Mouse (Mus musculus) c-Kit-positive CD71-negative TER-119-negative erythroid progenitor cells, embryonic 14.5 days (primary cell): ENCODE results near the gene Plcd3.

Source experiments
- DNase-seq: peaks from one replicate; pipeline ENCODE4 v3.0.0-alpha.2; 2013; ENCODE audit warnings: low read depth

Gene Plcd3

DNA sequence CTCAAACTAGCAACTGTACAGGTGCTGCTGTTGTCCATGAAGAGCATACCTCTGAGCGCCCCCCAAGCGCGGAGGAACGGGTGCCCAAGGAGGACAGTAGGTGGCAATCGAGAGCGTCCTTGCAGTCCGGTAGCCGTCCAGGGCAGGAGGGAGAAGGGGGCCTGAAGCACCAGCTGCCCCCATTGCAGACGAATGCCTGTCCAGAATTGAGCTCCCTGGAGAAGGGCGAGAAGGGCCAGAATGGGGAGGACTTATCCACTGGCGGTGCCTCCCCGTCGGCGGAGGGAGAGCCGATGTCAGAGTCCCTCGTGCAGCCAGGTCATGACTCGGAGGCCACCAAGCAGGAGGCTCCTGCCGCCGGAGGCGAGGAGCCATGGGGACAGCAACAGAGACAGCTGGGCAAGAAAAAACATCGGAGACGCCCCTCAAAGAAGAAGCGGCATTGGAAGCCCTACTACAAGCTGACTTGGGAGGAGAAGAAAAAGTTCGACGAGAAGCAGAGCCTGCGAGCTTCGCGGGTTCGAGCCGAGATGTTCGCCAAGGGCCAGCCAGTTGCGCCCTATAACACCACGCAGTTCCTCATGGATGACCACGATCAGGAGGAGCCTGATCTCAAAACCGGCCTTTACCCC lies 15.6 kb upstream of the Plcd3 start:
- DNase-seq = peak; percentile 63

DNA sequence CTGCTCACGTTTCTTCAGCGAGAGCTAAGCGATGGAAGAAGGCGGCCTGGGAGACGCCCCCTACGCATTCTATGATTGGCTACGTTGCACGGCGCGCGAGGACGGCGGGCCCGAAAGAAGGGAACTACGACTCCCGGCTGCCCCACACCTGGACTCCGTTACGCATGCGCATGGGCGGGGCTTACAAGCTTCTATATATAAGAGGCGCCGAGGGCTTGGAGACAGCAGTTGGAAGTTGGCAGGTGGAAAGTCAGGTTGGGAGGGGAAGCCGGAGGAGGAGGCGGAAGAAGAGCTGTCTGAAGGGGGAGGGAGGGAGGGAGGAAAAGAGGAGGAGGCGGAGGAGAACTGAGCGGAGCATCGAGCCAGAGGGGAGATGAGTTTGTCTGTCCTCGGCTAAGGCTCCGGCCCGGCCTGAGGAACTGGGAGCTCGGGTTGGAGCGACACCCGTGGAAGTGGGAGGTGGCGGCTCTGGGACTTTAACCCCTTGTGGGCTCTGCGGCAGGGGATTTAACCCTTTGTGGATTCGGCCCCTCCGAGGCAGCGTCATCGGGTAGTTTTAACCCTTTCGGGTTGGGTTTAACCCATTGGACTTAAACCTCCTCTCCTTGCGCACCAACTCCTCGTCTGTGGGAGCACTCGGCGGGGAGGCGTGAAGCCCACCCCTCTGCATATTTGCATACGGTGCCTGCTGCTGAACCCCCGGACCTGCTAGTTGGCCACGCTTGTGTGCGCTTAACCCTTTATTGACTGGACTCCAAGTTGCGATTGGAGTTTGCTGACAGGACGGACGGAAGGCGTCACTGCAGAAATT lies 14.8 kb upstream of the Plcd3 start, which contains the start of gene Hexim1:
Gene Hexim1, plus strand, starts transcription at position 224 of the 811 bp plus-strand sequence.
- DNase-seq = peak; percentile 99

DNA sequence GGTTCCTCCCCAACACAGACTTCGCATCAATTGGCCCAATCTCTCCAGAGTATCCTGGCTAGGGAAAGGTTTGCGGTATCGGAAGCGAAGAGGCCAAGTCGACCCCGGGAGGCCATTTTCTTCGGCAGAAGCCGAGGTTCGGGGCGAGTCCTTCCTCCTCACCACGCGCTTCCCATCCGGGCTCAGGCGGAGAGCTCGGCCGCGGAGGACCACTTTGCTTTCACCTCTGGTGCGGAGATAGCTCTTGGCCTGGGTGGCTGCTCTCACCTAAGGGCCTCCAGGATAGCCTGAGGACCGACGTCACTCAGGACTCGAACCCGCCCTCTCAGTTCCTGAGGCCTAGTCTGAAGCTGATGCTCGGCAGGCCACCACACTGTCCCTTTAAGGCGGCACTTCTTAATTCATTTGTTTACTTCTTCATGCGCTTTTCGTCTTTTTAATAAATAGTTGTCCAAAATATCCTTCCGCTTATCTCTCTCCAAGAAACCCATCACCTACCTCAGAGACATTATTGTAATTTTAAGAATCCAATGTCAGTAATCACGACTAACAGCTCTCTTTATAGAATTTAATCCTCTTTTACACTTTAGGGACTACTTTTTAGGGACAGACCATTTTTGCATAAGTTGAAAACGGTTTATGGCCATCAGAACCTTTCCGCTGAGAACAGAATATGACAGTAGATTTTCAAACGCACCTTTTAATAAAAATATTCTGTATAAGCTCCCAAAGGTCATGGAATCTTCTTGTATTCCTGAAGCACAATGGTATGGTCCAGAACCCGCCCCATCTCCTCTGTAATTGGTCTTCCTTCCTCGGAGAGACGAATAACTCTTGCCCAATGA lies 13.9 kb upstream of the Plcd3 start:
- peak; percentile 63 for DNase-seq

DNA sequence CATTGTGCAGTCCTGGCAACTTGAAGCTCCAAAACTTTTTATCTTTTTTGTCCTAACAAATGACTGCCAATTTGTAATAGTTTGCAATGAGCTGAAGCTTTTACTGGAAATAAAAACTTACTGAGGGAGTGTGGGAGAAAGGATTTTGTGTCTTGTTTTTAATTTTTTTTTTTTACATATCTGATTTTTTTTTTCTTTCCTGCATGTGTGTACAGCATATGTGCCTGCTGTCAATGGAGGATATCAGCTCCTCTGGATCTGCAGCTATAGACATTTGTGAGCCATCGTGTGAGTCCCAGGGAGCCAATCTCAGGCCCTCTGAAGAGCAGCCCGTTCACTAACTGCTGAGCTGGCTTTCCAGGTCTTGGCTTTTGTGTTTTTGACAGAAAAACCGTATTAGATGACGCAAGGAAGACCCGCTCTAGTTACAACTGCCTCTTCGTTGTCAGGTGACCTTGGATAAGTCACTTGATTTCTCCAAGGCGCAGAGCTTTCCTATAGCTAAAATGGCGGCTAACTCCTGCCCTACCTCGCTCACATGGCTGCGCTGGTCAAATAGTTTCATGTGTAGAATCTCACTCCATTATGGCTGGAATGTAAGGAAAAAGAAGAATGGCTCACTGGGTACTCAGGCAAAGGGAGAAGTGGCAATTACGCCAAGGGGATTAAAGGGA lies 12.9 kb upstream of the Plcd3 start:
- DNase-seq = no peak

DNA sequence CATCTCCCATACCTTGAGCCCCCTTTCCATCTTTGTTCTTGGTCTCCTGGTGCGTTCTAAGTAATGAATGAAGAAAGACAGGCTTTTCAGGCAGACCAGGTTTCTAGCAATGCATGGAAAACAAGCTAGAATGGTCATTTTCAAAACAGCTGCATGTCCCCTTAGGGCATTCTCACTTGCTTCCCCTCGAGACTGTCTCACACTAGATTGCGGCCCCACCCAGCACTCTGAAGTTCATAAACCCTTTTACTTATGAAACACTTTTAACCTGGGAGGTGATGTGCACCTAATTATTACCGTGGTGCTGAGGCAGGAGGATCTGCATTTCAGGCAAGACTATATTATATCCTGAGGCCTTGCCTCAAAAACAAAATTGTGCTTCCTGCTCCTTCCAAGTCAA lies 12.3 kb upstream of the Plcd3 start:
- DNase-seq = no peak

DNA sequence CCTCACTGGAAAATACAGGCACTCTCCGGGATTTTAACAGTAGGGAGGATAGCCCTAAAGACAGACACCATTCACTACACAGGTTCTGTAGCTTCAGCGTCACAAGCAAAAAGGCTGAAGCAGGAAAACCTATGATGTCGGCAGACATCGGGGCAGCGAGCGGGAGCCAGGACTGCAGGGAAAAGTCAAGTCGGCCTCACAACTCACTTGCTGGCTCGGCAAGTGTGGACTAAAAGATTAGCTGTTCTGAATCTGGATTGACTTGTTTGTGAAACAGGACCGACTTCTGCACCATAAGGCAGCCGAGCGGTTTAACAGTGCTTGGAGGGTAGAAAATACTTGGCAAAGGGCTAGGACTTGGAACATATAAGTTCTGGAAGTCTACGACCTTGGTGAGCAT lies 11.5 kb upstream of the Plcd3 start:
- DNase-seq = no peak

DNA sequence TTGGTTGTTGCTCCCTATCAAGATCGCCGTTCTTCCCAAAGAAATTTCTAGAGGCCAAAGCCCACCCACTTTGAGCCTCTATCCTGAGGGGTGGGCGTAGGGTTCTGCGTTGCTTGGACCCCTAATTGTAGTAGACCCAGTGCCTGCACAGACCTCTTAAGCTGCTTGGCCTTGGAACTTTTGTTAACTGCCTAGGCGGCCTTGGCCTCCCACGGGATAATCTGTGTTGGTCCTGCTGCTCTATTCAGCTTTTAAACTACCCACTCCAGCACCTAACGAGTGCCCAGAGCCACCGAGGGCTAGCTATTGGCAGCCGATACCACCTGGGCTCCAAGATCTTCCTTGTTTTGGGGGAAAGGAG lies 11.1 kb upstream of the Plcd3 start:
- no peak for DNase-seq

DNA sequence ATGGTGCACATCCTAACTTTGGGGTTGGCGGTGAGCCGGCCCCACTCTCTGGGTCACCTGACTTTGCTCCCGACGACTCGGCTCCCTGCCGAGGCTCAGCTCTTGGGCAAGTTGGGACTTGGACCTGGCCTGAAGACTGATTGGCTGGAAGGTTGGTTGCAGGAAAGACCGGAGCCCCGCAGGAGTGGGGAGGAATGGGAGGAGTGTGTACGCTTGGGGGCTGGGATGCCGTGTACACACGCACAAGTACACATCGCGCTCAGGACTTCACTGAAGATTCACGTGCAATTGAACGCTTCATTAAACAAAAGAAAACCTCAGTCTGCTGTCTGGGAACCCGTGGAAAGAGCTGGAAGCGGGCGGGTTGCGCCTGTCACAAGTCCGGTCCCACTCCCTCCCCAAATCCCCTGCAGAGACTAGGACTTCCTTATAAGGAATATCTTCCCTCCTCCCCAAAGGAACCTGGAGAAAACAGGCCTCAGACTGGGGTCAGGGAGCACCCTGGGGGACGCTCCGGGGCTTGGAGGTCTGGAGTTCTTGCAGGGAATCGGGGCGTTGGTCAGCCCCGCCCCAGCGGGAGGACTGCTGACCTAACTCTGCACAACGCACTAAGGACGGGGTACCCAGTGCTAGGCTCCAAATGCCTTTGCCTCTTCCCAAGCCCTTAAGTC lies 10.6 kb upstream of the Plcd3 start:
- DNase-seq = no peak

DNA sequence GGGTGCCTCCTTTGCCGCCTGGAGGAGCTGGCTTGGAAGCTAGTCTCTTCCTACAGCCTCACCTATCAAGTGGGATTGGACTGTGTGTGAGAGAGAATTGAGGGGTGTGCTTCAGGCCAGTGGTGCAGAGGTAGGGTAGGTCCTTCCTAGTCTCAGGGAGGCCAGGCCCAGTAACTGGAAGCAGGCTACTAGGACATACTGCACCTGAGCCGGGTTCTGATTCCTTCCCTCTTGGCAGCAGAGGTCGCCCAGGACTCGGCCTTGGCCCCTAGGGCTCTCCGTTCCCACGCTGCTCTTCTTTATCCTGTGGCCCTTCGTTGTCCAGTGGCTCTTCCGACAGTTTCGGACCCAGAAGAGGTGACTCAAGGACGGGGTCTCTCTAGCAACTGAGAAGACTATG lies 9.8 kb upstream of the Plcd3 start:
- DNase-seq = no peak

DNA sequence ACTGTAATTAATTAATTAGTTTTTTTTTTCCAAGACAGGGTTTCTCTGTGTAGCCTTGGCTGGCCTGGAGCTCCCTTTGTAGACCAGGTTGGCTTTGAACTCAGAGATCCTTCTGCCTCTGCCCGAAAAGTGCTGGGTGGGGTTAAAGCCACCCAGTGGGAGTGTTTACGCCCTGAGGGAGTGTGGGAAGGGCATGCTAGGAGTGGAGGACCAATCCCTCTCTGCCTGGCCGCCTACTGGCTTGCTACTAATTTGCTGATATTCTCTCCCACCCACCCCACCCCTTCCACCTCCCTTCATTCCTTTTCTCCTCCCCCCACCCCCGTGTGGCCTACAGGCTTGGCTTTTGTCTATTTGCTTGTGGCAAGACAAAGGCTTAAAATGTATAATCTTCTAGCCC lies 4.9 kb upstream of the Plcd3 start:
- DNase-seq = no peak

DNA sequence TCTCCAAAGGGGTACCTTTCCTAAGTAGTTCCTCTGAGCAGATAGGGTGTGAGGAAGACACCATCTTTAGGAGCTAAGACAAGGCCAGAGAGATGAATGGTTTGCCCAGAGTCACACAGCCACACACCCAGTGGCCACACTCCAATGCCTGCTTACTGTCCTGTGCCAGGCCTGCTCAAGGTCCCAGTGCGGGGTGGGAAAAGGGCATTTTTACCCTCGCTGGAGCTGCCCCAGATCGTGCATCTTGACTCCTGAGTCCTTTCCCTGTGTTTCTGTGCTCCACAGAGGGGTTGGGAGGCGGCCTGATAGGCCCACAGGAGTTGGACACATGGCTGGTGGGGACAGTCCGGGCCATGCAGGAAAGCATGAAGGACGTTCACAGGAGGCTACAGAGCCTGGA lies 4.4 kb upstream of the Plcd3 start:
- DNase-seq = no peak

DNA sequence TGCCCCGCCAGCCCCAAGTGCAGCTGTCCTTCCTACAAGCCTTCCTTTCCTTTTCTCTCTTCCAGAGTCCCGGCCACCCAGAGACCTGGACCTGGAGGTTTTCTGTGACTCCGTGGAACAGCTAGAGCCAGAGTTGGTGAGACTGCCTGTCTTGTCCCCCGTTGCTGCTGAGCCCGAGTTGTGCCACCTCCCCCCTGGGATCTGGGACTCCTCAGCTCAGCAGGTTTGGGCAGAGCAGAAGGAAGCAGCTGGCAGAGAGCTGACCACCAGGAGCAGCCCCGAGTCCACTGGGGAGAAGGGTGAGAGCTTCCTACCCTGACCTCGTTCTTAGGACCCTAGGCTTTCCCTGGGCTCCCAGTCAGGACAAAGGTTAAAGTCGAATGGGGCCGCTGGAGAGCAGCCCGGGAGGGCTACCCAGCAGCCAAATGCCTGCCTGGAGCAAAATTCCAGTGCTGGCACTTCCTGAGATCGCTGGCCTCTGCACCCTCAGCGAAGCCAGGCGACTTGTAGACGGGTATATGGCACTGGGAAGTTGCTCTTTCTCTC lies 3.8 kb upstream of the Plcd3 start:
- DNase-seq = no peak

DNA sequence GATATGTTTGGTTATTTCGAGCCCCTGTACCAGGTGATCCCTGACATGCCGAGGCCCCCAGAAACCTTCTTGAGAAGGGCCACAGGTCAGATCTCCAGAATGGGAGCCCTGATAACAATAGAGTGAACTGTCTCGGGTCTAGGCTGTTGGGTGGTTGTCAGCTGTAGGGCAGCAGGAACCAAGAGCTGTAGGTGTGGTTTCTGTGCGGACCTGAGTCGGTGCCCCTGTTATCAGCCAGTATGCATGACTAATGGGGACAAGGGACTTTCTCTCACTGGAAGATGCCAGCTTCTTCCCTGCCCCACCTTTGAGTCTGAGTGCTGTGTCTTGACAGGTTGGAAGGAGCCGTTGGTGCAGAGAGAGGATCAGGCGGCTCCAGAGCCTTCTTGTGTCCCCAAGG lies 3.0 kb upstream of the Plcd3 start:
- DNase-seq = no peak

DNA sequence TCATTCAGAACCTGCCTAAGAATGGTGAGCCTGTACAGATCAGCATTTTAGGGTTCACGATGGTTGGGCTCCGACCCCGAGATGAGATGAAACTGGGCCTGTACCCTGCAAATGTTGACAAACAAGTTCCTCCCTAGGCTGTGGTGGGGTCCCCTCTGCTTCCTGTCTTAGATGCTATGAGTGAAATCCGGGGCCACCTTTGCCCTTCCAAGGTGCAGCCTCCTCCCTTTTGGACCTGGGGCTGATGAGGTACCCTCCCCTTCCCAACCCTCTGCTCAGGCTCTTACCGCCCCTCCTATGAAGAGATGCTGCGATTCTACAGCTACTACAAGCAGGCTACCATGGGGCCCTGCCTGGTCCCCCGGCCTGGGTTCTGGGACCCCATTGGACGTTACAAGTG lies 2.2 kb upstream of the Plcd3 start:
- no peak for DNase-seq

DNA sequence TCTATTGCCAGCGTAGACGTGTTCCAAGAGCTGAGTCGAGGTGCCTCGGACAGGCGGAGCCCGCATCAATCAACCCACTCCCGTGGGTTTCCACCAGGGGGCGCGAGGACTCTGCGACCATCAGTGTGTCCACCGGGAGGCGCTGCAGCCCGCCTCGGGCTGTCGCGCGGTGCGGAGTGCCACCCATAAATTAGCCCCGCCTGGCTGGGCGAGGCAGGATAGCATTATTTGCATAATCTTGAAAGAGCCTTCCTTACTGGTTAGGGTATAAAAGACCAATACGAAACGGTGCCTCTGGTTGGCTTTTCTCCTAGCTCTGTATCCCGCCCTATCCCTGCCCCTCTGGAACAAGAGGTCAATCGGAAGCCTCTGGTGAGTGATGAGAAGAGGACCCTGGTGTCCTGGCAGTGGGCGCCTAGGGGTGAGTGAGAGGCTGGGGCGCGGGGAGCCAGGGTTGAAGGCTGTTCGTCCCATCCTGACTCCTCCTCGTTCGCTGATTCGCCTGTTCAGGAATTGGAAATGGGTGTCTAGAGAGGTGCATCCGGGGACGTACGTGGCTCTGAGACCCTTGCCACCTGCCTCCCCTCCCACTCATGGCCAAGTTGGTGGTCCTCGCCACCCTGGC lies 1.4 kb upstream of the Plcd3 start:
- DNase-seq = peak; percentile 93

DNA sequence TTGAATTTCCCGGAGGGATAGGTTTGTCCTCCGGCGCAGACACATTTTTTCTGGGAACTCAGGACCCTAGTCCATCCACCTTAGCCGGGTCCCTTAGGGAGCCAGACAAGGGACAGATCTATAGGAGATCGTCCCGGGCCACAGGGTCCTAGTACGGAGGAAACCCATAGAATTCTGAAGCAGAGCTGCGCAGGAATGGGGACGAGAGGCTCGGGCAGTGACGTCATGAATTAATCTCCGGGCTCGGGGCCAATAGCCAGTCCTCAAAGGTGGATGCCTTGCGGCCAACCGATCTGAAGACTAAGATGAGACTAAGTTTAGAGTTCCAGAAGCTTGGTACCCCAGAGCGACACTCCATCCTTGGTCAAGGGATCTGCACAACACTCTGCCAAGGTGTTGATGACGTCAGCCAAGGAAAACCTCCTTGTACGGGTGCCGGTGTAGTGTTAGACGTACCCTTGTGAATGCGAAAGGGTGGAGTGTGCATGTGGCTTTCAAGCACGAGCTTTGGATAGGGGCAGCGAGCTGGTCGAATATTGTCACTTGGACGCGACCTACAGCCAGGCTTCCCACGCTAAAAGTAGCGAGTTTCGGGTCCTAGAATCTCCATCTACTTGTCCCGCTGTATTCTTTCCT lies 526 bp upstream of the Plcd3 start:
- DNase-seq = peak; percentile 34

DNA sequence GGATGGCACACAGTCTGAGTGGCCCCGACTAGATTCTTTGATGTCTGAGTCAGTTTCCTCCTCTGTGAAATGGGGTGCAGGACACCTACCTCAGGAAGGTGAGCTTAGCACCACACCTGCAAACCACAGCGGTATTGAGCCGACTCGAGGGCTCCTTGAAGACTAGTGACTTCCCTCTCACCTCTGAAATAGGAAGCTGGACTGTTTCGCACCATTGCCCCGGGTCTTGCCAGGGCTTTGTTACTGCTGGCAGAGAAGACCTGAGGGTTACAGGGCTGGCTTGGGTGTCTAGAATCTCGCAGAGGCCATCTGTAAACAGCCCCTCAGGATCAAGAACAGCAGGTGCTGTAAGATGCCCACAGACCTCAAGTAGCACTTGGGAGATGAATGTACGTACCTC lies 1.1 kb downstream of the Plcd3 start:
- DNase-seq = no peak

DNA sequence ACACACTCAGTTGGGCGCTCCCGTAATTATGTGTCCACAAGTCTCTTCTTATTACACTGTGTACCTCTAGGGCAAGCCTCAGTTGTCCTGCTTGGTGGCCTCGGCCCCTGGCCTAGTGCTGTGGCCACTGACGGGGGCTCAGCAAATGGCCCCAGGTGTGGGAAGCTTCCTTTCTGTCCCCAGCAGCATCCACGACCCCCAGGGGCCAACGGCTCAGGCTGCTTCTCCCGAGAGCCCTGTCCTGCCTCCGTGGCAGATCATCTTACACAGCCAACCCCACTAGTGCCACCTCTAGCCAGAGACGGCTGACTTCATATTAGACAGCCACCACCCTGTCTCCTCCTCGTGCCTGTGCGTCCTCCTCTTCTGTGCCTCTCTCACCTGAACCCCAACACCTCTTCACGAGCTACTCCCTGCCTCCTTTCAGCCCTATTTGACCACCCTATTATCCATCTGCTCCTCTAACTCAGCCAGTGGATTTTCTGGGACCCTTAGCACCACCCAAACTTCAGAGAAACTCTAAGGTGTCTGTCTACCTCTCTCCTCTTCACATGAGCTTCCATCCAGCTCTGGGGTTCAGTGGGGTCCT lies 2.0 kb downstream of the Plcd3 start:
- DNase-seq = no peak

DNA sequence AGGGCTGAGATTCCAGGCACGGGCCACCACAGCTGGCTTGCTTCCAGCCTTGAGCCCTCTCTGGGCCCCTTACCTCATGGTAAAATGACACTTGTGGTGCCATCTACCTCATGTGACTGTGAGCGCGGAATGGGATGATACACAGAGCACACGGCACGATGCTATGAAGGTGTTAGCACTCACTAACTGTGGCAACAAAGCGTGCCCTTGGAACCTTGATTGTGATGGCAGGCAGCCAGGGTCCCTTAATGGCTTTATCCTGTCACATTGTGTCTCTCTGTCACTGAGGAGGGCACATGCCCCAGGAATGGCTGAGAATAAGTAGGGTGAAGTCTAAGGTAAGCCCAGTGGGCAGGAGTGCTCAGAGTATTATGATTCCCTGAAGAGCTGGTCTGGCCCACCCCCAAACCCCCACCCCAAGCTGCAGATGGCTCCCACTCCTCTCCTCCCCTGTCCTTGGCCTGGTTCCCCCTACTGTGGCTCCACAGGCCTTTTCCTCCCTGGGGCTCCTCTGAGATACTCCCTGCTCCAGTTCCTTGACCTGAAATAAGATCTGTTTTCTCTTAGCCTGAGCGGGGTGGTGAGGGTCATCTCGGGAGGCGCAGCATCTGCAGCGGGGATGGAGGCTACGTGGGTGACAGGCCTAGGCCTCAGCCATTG lies 2.8 kb downstream of the Plcd3 start:
- no peak for DNase-seq
